Comparison of ENCODE assay signal across 8 mouse cellular contexts in genomic region chr5:122707276-122708181, GRCm38 (mm10). TPM values are rescaled to one million over a fixed set of nuclear protein-coding genes. Genes with fewer than 3 reads are reported as not detected.
DNase-seq lines count a peak whose midpoint lies in the region; ATAC-seq and TF ChIP-seq lines count a peak whose summit lies in the region.

Gene P2rx4, plus strand, starts transcription at chr5:122707544.

- DNase-seq in A20 (ENCODE audit: low read depth, low spot score), result peak; percentile 92
- DNase-seq in heart, embryonic 10.5 days (ENCODE audit: low spot score), result peak; percentile 93
- peak; percentile 87 for DNase-seq in liver, adult 2 months (ENCODE audit: extremely low read depth, low read depth, low spot score)
- DNase-seq in splenic B cell, adult 2 months (ENCODE audit: low read depth, low spot score), result peak; percentile 93

- peak; percentile 93 for ATAC-seq in kidney, embryonic 16.5 days (ENCODE audit: low FRiP score, low TSS enrichment)

- no peaks in the 10 kb centered on the region for H3K27me3 ChIP-seq in heart, embryonic 10.5 days (ENCODE audit: insufficient read depth, poor library complexity, severe bottlenecking)
- no peaks in the 10 kb centered on the region for H3K27me3 ChIP-seq in kidney, embryonic 16.5 days (ENCODE audit: insufficient read depth, low read length)
- no peaks in the 10 kb centered on the region for H3K27me3 ChIP-seq in liver, adult 2 months (ENCODE audit: control insufficient read depth, insufficient read depth, low read length)
- H3K27me3 ChIP-seq in myocyte (ENCODE audit: control insufficient read depth, insufficient read depth, insufficient read length), result no peaks in the 10 kb centered on the region
- no peaks in the 10 kb centered on the region; the same call in 1 of the 2 replicates for H3K27me3 ChIP-seq in splenic B cell, adult 2 months (ENCODE audit: control insufficient read depth, insufficient read depth, low read length, poor library complexity, severe bottlenecking)

- peaks cover 4% of the 10 kb centered on the region; the same call in 1 of the 2 replicates for H3K79me2 ChIP-seq in liver, adult 2 months (ENCODE audit: control insufficient read depth, insufficient read depth, low read length)
- H3K79me2 ChIP-seq in myocyte (ENCODE audit: control insufficient read depth, insufficient read depth), result no peaks in the 10 kb centered on the region

- 1% methylated on average over 66 of the region's 66 CpGs for WGBS in heart, embryonic 10.5 days
- 1% methylated on average over 66 of the region's 66 CpGs for WGBS in kidney, embryonic 16.5 days
- WGBS in liver, adult 2 months, result under 1% methylated on average over 66 of the region's 66 CpGs

- peak within 1 kb of the TSS; percentile 77 for H3K4me3 ChIP-seq in bone marrow macrophage, adult 2 months (ENCODE audit: insufficient read depth, low read length)
- peak within 1 kb of the TSS; percentile 47 for H3K4me3 ChIP-seq in embryonic fibroblast, embryonic 13.5 days (ENCODE audit: insufficient read depth, low read length)
- peak within 1 kb of the TSS; percentile 68 for H3K4me3 ChIP-seq in heart, embryonic 10.5 days
- peak within 1 kb of the TSS; percentile 70 for H3K4me3 ChIP-seq in kidney, embryonic 16.5 days (ENCODE audit: low read length)
- H3K4me3 ChIP-seq in liver, adult 2 months (ENCODE audit: insufficient read depth, low read depth, low read length), result peak within 1 kb of the TSS; percentile 77
- H3K4me3 ChIP-seq in myocyte, result peak within 1 kb of the TSS; percentile 80

- H3K9me3 ChIP-seq in heart, embryonic 10.5 days, result no peaks in the 10 kb centered on the region
- no peaks in the 10 kb centered on the region for H3K9me3 ChIP-seq in kidney, embryonic 16.5 days (ENCODE audit: low read length)

- H3K27ac ChIP-seq in bone marrow macrophage, adult 2 months (ENCODE audit: insufficient read depth, low read depth, low read length), result peak within 1 kb of the TSS; percentile 97
- H3K27ac ChIP-seq in embryonic fibroblast, embryonic 13.5 days (ENCODE audit: insufficient read depth, low read length), result peak within 1 kb of the TSS; percentile 42
- peak within 1 kb of the TSS; percentile 89 for H3K27ac ChIP-seq in heart, embryonic 10.5 days
- peak within 1 kb of the TSS; percentile 83 for H3K27ac ChIP-seq in kidney, embryonic 16.5 days (ENCODE audit: low read length)
- H3K27ac ChIP-seq in liver, adult 2 months (replicated peaks; ENCODE audit: insufficient read depth, low read depth, low read length), result peak within 1 kb of the TSS; percentile 93

- H3ac ChIP-seq in myocyte (ENCODE audit: control insufficient read depth, insufficient read length), result peak within 1 kb of the TSS; percentile 78

- peaks cover 43% of the 10 kb centered on the region for H3K4me1 ChIP-seq in bone marrow macrophage, adult 2 months (ENCODE audit: control insufficient read depth, insufficient read depth, low read length)
- H3K4me1 ChIP-seq in embryonic fibroblast, embryonic 13.5 days (ENCODE audit: control insufficient read depth, insufficient read depth, low read length), result no peaks in the 10 kb centered on the region; the same call in 1 of the 2 replicates
- H3K4me1 ChIP-seq in heart, embryonic 10.5 days, result peaks cover 27% of the 10 kb centered on the region
- peaks cover 14% of the 10 kb centered on the region for H3K4me1 ChIP-seq in kidney, embryonic 16.5 days (ENCODE audit: insufficient read depth, low read length)
- peaks cover 13% of the 10 kb centered on the region for H3K4me1 ChIP-seq in liver, adult 2 months (ENCODE audit: control insufficient read depth, insufficient read depth, low read length)

- no peaks in the 10 kb centered on the region for H3K36me3 ChIP-seq in heart, embryonic 10.5 days
- no peaks in the 10 kb centered on the region for H3K36me3 ChIP-seq in kidney, embryonic 16.5 days (ENCODE audit: insufficient read depth, low read length)
- H3K36me3 ChIP-seq in liver, adult 2 months (ENCODE audit: control insufficient read depth, insufficient read depth, low read length), result no peaks in the 10 kb centered on the region
- no peaks in the 10 kb centered on the region for H3K36me3 ChIP-seq in myocyte (ENCODE audit: control insufficient read depth, insufficient read depth)
- no peaks in the 10 kb centered on the region for H3K36me3 ChIP-seq in splenic B cell, adult 2 months (ENCODE audit: control insufficient read depth, insufficient read depth, low read length, poor library complexity, severe bottlenecking)

- H3K4me2 ChIP-seq in kidney, embryonic 16.5 days (replicated peaks; ENCODE audit: low read depth, low read length), result peak within 1 kb of the TSS; percentile 88
- peak within 1 kb of the TSS; percentile 98 for H3K4me2 ChIP-seq in myocyte (ENCODE audit: low read depth)

- TF ChIP-seq CTCF in bone marrow macrophage, adult 2 months (IDR thresholded peaks at IDR 0.05; ENCODE audit: low read depth, low read length), result no peak
- no peak for TF ChIP-seq CTCF in embryonic fibroblast, embryonic 13.5 days (IDR thresholded peaks at IDR 0.05; ENCODE audit: borderline replicate concordance, insufficient read depth, low read length)
- TF ChIP-seq CTCF in liver, adult 2 months (IDR thresholded peaks at IDR 0.05; ENCODE audit: low read depth, low read length), result 0 out of 2 replicates have a peak, but pooled peaks have one; percentile 15

- TF ChIP-seq POLR2A in bone marrow macrophage, adult 2 months (IDR thresholded peaks at IDR 0.05; ENCODE audit: borderline replicate concordance, low read depth, low read length), result 0 out of 2 replicates have a peak, but pooled peaks have one; percentile 40
- TF ChIP-seq POLR2A in embryonic fibroblast, embryonic 13.5 days (IDR thresholded peaks at IDR 0.05; ENCODE audit: low read depth, low read length), result peak; percentile 71
- TF ChIP-seq POLR2A in liver, adult 2 months (IDR thresholded peaks at IDR 0.05; ENCODE audit: extremely low read depth, insufficient read depth, low read length), result peak; percentile 57
- TF ChIP-seq POLR2A in myocyte (IDR thresholded peaks at IDR 0.05; ENCODE audit: insufficient read length, low read depth), result peak; percentile 99

- peak within 1 kb of the TSS; percentile 80 for H3K9ac ChIP-seq in kidney, embryonic 16.5 days (replicated peaks; ENCODE audit: low read length)
- H3K9ac ChIP-seq in liver, adult 2 months (ENCODE audit: low read depth, low read length), result peak within 1 kb of the TSS; percentile 88

TF ChIP-seq in myocyte, 11 proteins besides CTCF, POLR2A, EP300 and RAD21:
- TF ChIP-seq MYOD1 (IDR thresholded peaks at IDR 0.05; ENCODE audit: control insufficient read depth in 1 of 3, insufficient read length in 2 of 3, low read depth in 2 of 3) (peak in 2 of 3 experiments; percentile 73 to 84), POLR2AphosphoS2 (IDR thresholded peaks at IDR 0.05; ENCODE audit: insufficient read length, low read depth) (peak; percentile 95), REST (IDR thresholded peaks at IDR 0.05; ENCODE audit: insufficient read depth, insufficient read length) (no peak), TCF12 (IDR thresholded peaks at IDR 0.05; ENCODE audit: insufficient read depth, poor library complexity, severe bottlenecking) (no peak), MAX (IDR thresholded peaks at IDR 0.05; ENCODE audit: low read depth) (no peak), MYOG (IDR thresholded peaks at IDR 0.05; ENCODE audit: control insufficient read depth in 1 of 3, insufficient read depth in 1 of 3, insufficient read length in 2 of 3, low read depth in 2 of 3) (peak in 2 of 3 experiments; percentile 67 to 81), USF1 (IDR thresholded peaks at IDR 0.05; ENCODE audit: low read depth) (peak; percentile 64)

RNA-seq across cellular contexts. Expression of gene P2rx4, which starts in this region (rescaled TPM):
- 497 and 499 TPM in 2 replicates for polyA plus RNA-seq in bone marrow macrophage, adult 2 months (2012; ENCODE audit: insufficient read depth, insufficient read length, missing spikeins)
- 43.1 and 52.3 TPM in 2 replicates for polyA plus RNA-seq in embryonic fibroblast, embryonic 13.5 days (2011; ENCODE audit: insufficient read length, low read depth, missing spikeins)
- 14.9 and 16.3 TPM in 2 replicates for polyA plus RNA-seq in heart, embryonic 10.5 days (2016; fragmentation: Nextera tagmentation; extraction: Ambion mirVana)
- 25.0 and 26.1 TPM in 2 replicates for polyA plus RNA-seq in kidney, embryonic 16.5 days (2015; fragmentation: Nextera tagmentation; extraction: Ambion mirVana)
- 43.2 and 59.9 TPM in 2 replicates for total RNA-seq in liver, adult 2 months (2014; rRNA removed)
- polyA plus RNA-seq in liver, adult 2 months (2012; rRNA removed), result 50.1 and 59.5 TPM in 2 replicates
- 23.2 TPM for polyA plus RNA-seq in myocyte (2012; fragmentation: generic; extraction: Trizol)

Comparison
In these comparisons a context has a peak if more than half of its experiments do, and no peak if none do; other contexts are left out.
1. Peak in every context shown above with its lines: DNase-seq, ATAC-seq, H3K4me3 ChIP-seq and H3K27ac ChIP-seq.
2. H3K27ac ChIP-seq: peak in every context shown above with its lines; median percentile 97 in bone marrow macrophage, adult 2 months; 93 in liver, adult 2 months; 89 in heart, embryonic 10.5 days; 83 in kidney, embryonic 16.5 days; 42 in embryonic fibroblast, embryonic 13.5 days.
3. POLR2A ChIP-seq: peak in every context shown above with its lines; median percentile 99 in myocyte; 71 in embryonic fibroblast, embryonic 13.5 days; 57 in liver, adult 2 months; 40 in bone marrow macrophage, adult 2 months.